Mouse (Mus musculus): ENCODE measurements around the gene Sat2.

- TF ChIP-seq POLR2A (IDR thresholded peaks at IDR 0.05; ENCODE audit: borderline replicate concordance, low read depth, low read length) (no peak), CTCF (IDR thresholded peaks at IDR 0.05; ENCODE audit: low read depth, low read length) (no peak)
Observed at GRCm38 (mm10) chr11:69653399-69653798, 31.6 kb downstream of the Sat2 start.
